In the genomic region with DNA sequence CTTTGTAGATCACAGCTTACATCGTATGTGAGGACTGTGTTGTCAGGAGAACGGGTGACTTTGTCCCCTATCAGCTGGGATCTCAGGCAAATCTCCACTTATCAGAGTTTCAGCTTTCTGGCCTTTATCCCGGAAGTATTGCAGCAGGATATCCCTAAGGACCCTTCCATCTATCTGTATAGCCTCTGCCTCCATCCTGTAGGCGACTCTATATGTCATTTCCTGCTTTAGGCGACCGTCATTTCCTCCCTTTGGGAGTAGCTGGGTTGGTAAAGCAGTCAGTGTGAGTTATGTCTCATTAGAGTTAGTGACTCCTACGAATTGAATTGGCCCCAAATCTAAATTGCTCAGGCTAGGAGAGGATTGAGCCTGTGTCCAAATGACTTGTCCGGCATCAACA, we compare ENCODE assay signal across 27 mouse cellular contexts. TPM values are rescaled to one million over a fixed set of nuclear protein-coding genes. Genes with fewer than 3 reads are reported as not detected.
A peak's percentile ranks its signal among the peaks of the same experiment; 100 is the strongest.
DNase-seq lines count a peak whose midpoint lies in the region; ATAC-seq and TF ChIP-seq lines count a peak whose summit lies in the region.
"Had no signal": no experiment of that assay in that cellular context is flagged by ENCODE, and none has a peak within 500 bp of the region (broad histone marks: within the 10 kb centered on the region; RNA-seq: fewer than 3 reads in every experiment).

No protein-coding gene starts in this region.

- peak; percentile 28 for DNase-seq in 416B (ENCODE audit: low read depth)
- DNase-seq in midbrain, postnatal 0 days (ENCODE audit: low spot score): no peak
- DNase-seq in ovary, postnatal 14 days (ENCODE audit: low spot score): no peak
- DNase-seq: adrenal gland, postnatal 14 days; cerebellum, adult 2 months; cerebellum, postnatal 14 days; gastrocnemius, postnatal 10 days; kidney, adult 11 months; kidney, postnatal 14 days; lung, postnatal 4 days; retina, postnatal 1 day; right cerebral cortex, postnatal 14 days had no signal

- no peaks in the 10 kb centered on the region for H3K36me3 ChIP-seq in heart, embryonic 13.5 days
- H3K36me3 ChIP-seq in heart, embryonic 12.5 days: no peaks in the 10 kb centered on the region
- H3K36me3 ChIP-seq in midbrain, postnatal 0 days (ENCODE audit: insufficient read depth, low read length): no peaks in the 10 kb centered on the region
- H3K36me3 ChIP-seq: G1E; hindbrain, embryonic 12.5 days; limb, embryonic 13.5 days; lung, embryonic 15.5 days; midbrain, embryonic 12.5 days; stomach, embryonic 15.5 days had no signal

- no peak overlapping the region for H3K9ac ChIP-seq in heart, embryonic 13.5 days
- no peak overlapping the region for H3K9ac ChIP-seq in heart, embryonic 12.5 days
- no peak overlapping the region for H3K9ac ChIP-seq in midbrain, postnatal 0 days (replicated peaks; ENCODE audit: low read length, poor library complexity, severe bottlenecking)
- H3K9ac ChIP-seq: hindbrain, embryonic 12.5 days; limb, embryonic 13.5 days; lung, embryonic 15.5 days; midbrain, embryonic 12.5 days; stomach, embryonic 15.5 days had no signal

- H3K9me3 ChIP-seq in heart, embryonic 13.5 days: no peaks in the 10 kb centered on the region
- no peaks in the 10 kb centered on the region for H3K9me3 ChIP-seq in heart, embryonic 12.5 days (replicated peaks)
- no peaks in the 10 kb centered on the region for H3K9me3 ChIP-seq in midbrain, postnatal 0 days (ENCODE audit: low read length)
- H3K9me3 ChIP-seq: hindbrain, embryonic 12.5 days; limb, embryonic 13.5 days; lung, embryonic 15.5 days; megakaryocyte, embryonic 14.5 days; midbrain, embryonic 12.5 days; stomach, embryonic 15.5 days had no signal

- no peak overlapping the region for H3K4me2 ChIP-seq in heart, embryonic 13.5 days
- no peak overlapping the region for H3K4me2 ChIP-seq in heart, embryonic 12.5 days
- H3K4me2 ChIP-seq in midbrain, postnatal 0 days (ENCODE audit: low read depth, low read length, poor library complexity, severe bottlenecking): no peak overlapping the region
- H3K4me2 ChIP-seq: hindbrain, embryonic 12.5 days; limb, embryonic 13.5 days; liver, embryonic 11.5 days; lung, embryonic 15.5 days; midbrain, embryonic 12.5 days; stomach, embryonic 15.5 days had no signal

- peak; percentile 8; the same call in 1 of the 2 replicates for ATAC-seq in heart, embryonic 13.5 days (ENCODE audit: extremely low read depth, insufficient number of reproducible peaks, low FRiP score, low TSS enrichment)
- ATAC-seq in heart, embryonic 12.5 days (ENCODE audit: insufficient number of reproducible peaks, low FRiP score): no peak
- ATAC-seq in CD4-positive, CD25-positive, alpha-beta regulatory T cell, adult 4 months: peak; percentile 47
- ATAC-seq in inflammation-experienced regulatory T-cells, adult 6 months: peak; percentile 43
- ATAC-seq in midbrain, postnatal 0 days (ENCODE audit: low FRiP score): no peak
- ATAC-seq: forebrain, embryonic 16.5 days had no signal

- H3K27me3 ChIP-seq in heart, embryonic 13.5 days (replicated peaks): no peaks in the 10 kb centered on the region
- H3K27me3 ChIP-seq in heart, embryonic 12.5 days (replicated peaks): no peaks in the 10 kb centered on the region
- H3K27me3 ChIP-seq in midbrain, postnatal 0 days (ENCODE audit: insufficient read depth, low read length): no peaks in the 10 kb centered on the region
- H3K27me3 ChIP-seq: hindbrain, embryonic 12.5 days; limb, embryonic 13.5 days; lung, embryonic 15.5 days; midbrain, embryonic 12.5 days; stomach, embryonic 15.5 days had no signal

- no peak overlapping the region for H3K4me3 ChIP-seq in heart, embryonic 13.5 days
- H3K4me3 ChIP-seq in heart, embryonic 12.5 days: no peak overlapping the region
- no peak overlapping the region for H3K4me3 ChIP-seq in midbrain, postnatal 0 days (ENCODE audit: low read depth, low read length)
- H3K4me3 ChIP-seq: erythroblast, embryonic 14.5 days; hindbrain, embryonic 12.5 days; left cerebral cortex, adult 2 months; limb, embryonic 13.5 days; lung, embryonic 15.5 days; megakaryocyte, embryonic 14.5 days; midbrain, embryonic 12.5 days; stomach, embryonic 15.5 days had no signal

- no peak overlapping the region for H3K27ac ChIP-seq in heart, embryonic 13.5 days (replicated peaks)
- H3K27ac ChIP-seq in heart, embryonic 12.5 days (ENCODE audit: poor library complexity, severe bottlenecking): no peak overlapping the region
- no peak overlapping the region for H3K27ac ChIP-seq in midbrain, postnatal 0 days (ENCODE audit: low read depth, low read length)
- H3K27ac ChIP-seq: hindbrain, embryonic 12.5 days; left cerebral cortex, adult 2 months; limb, embryonic 13.5 days; lung, embryonic 15.5 days; midbrain, embryonic 12.5 days; stomach, embryonic 15.5 days had no signal

- 60% methylated on average over 8 of the region's 8 CpGs for WGBS in heart, embryonic 13.5 days
- WGBS in heart, embryonic 12.5 days: 55% methylated on average over 8 of the region's 8 CpGs
- WGBS in midbrain, postnatal 0 days: 82% methylated on average over 8 of the region's 8 CpGs

- no peak for TF ChIP-seq CTCF in midbrain, postnatal 0 days (IDR thresholded peaks at IDR 0.05)

- peaks cover 13% of the 10 kb centered on the region for H3K4me1 ChIP-seq in heart, embryonic 13.5 days
- 0 out of 2 replicates have a peak, but pooled peaks cover 11% of the 10 kb centered on the region for H3K4me1 ChIP-seq in heart, embryonic 12.5 days (replicated peaks)
- H3K4me1 ChIP-seq in midbrain, postnatal 0 days (ENCODE audit: insufficient read depth, low read length): no peaks in the 10 kb centered on the region
- H3K4me1 ChIP-seq: lung, embryonic 15.5 days; stomach, embryonic 15.5 days had no signal

RNA-seq across cellular contexts. Expression of gene Prkch, which starts 10.6 kb away (rescaled TPM):
- polyA plus RNA-seq in heart, embryonic 13.5 days (2015; fragmentation: Nextera tagmentation; extraction: Ambion mirVana): 10.9 and 11.1 TPM in 2 replicates
- polyA plus RNA-seq in heart, embryonic 12.5 days (2016; fragmentation: Nextera tagmentation; extraction: Ambion mirVana): 19.5 and 20.0 TPM in 2 replicates
- polyA plus RNA-seq in CD4-positive, CD25-positive, alpha-beta regulatory T cell, adult 4 months (2017; shearing (Covaris generic)): 10 to 100 TPM; 73.0 to 76.1 TPM
- 10 to 100 TPM; 70.6 to 96.5 (median 76.2) TPM for polyA plus RNA-seq in inflammation-experienced regulatory T-cells, adult 6 months (2017; shearing (Covaris generic))
- 16.2 and 20.0 TPM in 2 replicates for total RNA-seq in midbrain, postnatal 0 days (2014; rRNA removed)
- polyA plus RNA-seq in midbrain, postnatal 0 days (2015; fragmentation: Nextera tagmentation; extraction: Ambion mirVana): 6.9 and 9.9 TPM in 2 replicates
- polyA plus RNA-seq: G1E had no signal

RNA-seq across cellular contexts. Expression of gene Tmem30b, which starts 49.0 kb away (rescaled TPM):
- 0.32 and 0.56 TPM in 2 replicates for polyA plus RNA-seq in heart, embryonic 13.5 days (2015; fragmentation: Nextera tagmentation; extraction: Ambion mirVana)
- polyA plus RNA-seq in heart, embryonic 12.5 days (2016; fragmentation: Nextera tagmentation; extraction: Ambion mirVana): 0.18 and 0.36 TPM in 2 replicates
- under 1 TPM; 0.22 to 0.27 TPM for polyA plus RNA-seq in CD4-positive, CD25-positive, alpha-beta regulatory T cell, adult 4 months (2017; shearing (Covaris generic))
- under 1 TPM in 2 of 3 experiments, not detected in 1; 0.15 to 0.18 TPM for polyA plus RNA-seq in inflammation-experienced regulatory T-cells, adult 6 months (2017; shearing (Covaris generic))
- total RNA-seq in midbrain, postnatal 0 days (2014; rRNA removed): 0.38 and 1.2 TPM in 2 replicates
- polyA plus RNA-seq in midbrain, postnatal 0 days (2015; fragmentation: Nextera tagmentation; extraction: Ambion mirVana): 0.36 and 0.53 TPM in 2 replicates
- polyA plus RNA-seq: erythroblast, embryonic 14.5 days; G1E had no signal

Comparison
In these comparisons a context has a peak if more than half of its experiments do, and no peak if none do; other contexts are left out.
1. ATAC-seq: peak in heart, embryonic 13.5 days (single experiment), CD4-positive, CD25-positive, alpha-beta regulatory T cell, adult 4 months (single experiment) and inflammation-experienced regulatory T-cells, adult 6 months (single experiment); none in heart, embryonic 12.5 days (single experiment) and midbrain, postnatal 0 days (single experiment).